Mouse (Mus musculus) liver, embryonic 14.5 days (tissue): ENCODE data around the gene Gm973.

Source experiments
- CTCF ChIP-seq: IDR thresholded peaks from 2 replicates; pipeline ENCODE4 v1.5.1; 2016; ENCODE audit warnings: antibody characterized with exemption, low read depth, control low read depth
- EP300 ChIP-seq: IDR thresholded peaks from 2 replicates; pipeline ENCODE4 v1.6.1; 2016; ENCODE audit warnings: antibody characterized with exemption, low read depth

GRCm38 (mm10) chr1:59484314-59484713 lies 31.8 kb upstream of the Gm973 start:
- TF ChIP-seq CTCF, result no peak
- no peak for TF ChIP-seq EP300
